Mouse (Mus musculus): ENCODE data around the gene Ift22.
"Not testable (repeated sequence)": the region's sequence is repeated elsewhere in the genome, so short reads cannot be mapped to it uniquely, and the experiment has no call there.

Ift22 gene

DNA sequence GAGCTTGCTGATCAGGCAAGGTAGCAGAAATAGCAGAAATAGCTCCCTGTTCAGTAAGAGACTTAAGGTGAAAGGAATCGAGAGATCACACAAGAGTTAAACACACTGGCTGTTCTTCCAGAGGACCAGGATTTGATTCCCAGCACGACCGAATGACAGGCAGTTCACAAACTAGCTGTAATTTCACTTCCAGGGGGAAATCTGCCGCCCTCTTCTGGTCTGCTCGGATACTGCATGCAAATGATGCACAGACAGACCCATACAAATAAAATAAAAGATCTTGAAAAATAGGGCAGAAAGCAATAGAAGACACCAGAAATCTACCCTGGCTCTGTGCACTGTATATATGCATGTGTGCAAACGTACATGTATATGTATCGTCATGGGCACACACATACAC, 2.3 kb upstream of the Ift22 start:
- DNase-seq (ENCODE audit: low read depth, low spot score), result no peak

DNA sequence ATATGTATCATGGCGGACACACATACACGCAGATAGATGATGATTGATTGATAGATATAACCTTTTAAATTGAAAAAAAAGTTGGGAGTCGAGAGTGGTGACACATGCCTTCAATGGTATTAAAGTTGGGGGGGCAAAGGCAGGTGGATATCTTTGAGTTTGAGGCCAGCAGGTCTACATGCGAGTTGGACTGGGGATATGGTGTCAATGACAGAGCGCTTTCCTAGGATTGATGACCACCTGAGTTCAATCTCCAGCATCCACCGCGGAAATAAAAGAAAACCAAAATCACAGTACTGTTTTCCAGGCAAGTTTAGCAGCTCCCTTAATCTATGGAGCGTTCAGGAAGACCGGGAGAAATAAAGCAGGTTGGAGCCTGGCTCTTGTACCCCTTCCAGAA, 363 bp upstream of the Ift22 start:
- no peak for DNase-seq (ENCODE audit: low read depth, low spot score)

DNA sequence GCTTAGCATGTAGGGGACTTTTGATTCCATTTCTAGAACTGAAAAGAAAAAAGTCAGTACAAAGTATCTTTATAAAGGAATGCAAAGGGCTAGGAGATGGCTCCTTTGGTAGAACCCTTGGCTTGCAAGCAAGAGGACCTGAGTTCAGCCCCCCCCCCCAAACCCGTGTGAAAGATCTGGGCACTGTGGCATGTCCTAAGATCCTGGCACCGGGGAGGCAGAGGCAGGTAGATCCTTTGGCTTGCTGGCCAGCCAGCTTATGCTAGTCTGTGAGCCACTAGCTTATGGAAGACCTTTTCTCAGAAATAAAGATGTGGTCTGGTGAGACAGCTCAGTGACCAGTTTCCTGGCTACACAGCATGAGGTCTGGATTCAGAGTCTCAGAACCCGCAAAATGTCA, 6.2 kb downstream of the Ift22 start:
- DNase-seq (ENCODE audit: low read depth, low spot score), result no peak

DNA sequence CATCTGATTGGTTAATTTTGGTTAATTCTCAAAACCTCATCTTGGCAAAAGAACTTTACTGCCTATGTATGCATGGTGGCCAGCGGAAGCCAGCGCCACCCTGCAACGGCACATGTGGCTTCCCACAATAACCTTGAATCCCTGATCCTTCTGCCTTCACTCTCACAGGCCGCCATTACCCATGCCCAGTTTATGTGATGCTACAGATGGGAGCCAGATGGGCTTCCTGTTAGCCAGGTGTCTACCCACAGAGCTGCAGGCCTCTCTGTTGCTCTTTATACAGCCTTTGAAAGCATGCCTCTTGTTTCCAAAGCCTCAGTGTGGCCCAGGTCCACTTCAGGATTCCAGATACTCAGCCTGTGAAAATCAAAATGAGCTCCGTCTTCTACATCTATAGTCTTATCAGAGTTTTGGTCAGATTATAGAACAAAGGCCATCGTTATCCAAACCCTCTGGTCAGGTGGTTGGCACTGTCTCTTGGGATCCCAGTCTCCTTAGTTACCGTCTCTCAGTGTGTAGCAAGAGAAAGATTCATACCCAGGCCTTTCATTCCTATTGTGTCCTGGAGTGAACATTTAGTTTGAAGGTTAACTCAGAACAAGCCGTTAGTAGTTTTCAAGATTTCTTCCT, 9.8 kb downstream of the Ift22 start:
- no peak for DNase-seq (ENCODE audit: low read depth, low spot score)

DNA sequence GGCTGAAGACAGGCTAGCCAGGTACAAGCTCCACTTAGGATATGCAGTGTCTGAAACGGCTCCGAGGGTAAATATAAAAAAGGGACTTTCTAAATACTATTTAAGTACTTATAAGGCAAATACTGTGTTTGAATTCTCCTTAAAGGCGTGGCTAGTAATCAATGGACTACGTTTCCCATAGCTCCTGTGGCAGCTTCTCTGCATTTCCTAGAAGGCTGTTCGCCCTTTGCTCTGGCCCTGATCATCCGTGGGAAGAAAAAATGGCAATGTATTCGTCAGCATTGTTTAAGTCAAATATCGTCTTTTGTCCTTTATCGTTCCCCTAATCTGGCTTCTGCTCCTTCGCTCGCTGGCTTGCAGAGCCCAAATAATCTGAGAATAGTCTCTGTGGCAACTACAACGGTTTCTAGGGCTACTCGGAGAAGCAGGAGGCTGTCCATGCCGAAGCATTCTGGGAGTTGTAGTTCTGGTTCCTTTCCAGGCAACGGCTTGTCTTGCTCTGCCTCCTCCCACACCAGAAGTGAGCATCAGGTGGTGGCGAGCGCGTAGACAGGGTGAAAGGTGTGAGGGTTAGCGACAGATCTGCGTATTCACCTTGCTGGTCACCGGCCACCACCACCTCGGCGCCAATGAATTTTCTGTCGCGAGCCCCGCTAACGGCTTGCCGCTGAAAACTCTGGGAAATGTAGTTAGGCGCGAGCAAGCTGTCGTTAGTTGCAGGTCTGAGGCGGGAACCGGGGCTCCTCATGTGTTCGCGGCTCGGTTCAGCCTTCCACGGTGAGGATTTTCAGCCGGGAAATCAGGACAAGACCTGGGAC, 10.9 kb downstream of the Ift22 start:
- peak; percentile 84 for DNase-seq (ENCODE audit: low read depth, low spot score)

DNA sequence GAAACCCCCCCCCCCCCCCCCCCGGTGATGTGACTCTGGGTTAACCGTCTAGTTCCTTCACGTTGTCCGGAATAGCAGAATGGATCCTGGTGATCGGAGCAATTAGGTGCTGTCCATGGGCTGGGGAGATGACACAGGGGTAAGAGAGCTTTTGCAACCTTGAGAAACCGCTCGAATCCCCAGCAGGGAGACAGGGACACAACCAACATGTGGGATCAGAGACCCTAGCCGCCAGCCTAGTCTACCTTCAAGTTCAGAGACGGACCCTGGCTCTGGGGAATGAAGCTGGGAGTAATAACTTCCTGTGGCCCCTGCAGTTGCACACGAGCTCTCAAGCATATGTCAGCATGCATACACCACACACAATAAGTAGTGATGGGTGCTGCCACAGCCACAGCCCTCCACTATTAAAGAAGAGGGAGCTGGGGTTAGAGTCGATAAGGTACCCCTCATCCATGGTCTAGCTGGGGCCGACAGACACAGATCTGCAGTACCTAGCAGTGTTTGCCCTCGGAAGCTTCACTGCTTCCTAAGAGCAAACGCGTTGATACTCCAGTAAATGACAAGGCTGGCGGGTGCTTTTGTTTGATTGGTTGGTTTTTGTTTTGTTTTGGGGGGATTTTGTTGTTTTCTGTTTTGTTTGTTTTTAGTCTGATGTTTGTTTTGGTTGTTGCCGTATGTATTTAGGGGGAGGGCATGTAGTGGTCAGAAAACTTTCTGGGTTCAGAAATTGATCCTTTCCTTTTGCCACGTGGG, 11.8 kb downstream of the Ift22 start:
- no peak for DNase-seq (ENCODE audit: low read depth, low spot score)

DNA sequence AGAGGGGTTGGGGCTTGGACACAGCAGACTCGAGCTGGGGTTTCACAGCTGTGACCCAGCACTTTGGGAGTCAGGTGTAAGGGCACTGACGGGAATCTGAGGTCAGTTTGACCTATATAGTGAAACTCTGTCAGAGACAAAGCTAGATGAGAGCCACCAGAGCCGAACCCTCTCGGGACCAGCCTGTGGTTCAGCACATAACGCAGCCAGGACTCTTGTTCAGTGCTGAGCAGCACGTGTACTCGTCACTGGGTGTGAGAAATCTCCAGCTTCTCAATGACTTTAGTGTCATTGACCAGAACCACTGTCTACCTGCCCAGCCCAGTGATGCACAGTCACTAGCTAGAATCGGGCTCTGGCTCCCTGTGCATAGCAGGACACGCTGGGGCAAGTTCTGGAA, 14.9 kb downstream of the Ift22 start:
- DNase-seq (ENCODE audit: low read depth, low spot score), result no peak

DNA sequence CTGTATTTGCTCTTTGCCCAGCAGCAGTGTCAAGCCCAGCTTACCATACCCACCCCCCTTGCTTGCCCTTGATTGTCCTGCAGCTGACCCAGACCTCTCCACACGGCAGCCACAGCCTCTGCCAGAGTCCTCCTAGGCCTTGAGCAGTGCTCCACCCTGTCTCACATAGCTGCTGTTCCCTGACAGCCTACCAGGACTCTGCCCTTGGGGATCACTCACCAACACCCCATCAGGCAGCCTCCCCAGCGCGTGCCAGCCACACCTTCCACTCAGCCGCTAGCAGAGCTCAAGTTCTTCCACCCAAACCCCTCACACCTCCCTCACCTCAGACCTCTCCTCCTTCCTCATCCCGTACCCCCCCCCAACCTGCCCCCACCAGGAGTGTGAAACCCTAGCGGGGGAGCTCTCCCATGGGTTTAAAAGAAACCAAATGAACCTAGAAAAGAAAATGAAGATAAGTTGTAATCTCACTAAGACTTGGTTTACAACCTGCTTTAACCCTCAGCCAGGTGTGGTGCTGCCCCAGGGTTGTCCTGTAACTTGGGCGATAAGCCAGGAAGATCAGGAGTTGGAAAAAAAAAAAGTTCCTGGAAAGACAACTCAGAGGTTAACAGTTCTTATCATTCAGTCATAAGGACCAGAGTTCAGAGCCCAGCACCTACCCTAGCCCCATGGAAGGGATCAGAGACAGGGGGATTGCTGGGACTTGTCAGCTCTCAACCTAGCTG, 16.0 kb downstream of the Ift22 start:
- no peak for DNase-seq (ENCODE audit: low read depth, low spot score)

DNA sequence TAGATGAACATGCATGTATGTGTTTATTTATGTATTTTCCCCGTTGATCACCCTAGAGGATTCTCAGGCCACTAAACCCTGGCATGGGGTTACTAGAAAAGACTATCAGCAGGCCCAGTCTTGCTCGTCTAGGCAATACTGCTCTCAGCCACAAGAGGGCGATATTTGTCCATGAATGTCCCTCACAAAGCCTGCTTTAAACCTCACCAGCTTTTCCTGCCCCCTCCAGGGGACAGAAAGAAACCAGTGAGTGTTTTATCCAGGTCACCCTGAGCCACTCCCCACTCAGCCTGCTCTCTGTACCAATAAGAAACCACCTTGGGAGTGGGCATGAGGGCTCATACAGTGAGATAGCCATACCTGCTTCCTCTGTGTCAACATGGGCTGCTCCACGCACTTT, 21.1 kb downstream of the Ift22 start:
- DNase-seq (ENCODE audit: low read depth, low spot score), result peak; percentile 91

DNA sequence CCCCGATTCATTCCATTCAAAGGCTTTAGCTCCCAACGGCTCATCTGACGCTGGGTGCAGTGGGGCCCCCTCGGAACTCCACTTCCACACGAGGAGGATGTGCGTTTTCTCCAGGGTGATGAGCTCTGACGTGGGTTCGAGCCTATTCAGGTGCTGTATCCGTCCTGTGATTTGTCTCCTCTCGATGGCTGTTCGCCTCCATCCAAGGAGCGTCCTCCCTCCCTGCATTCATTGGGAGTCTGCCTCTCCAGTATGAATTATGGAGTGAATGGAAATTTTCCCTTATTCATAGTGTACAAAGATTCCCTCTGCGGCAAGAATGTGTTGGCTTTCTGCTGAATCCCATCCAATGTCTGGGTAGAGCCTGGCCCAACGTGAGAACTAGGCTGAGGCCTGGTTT, 23.9 kb downstream of the Ift22 start:
- DNase-seq (ENCODE audit: low read depth, low spot score), result no peak

DNA sequence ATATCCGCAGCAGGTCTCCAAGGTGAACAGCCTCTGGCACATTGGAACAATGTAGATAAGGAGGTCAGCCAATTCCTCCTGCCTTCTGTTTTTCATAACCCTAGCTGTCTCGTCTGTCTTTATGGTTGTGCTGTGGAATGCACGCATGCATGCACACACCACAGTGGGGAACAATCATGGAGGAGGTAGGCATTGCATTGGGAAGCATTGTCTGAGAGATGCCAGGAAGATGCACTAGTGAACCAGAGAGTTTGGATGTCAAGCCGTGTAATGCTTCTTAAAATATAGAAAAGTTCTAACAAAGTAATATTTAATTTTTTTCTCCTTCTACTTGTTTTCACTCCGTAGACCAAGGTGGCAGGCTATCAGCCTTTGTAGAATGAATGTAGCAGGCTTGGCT, 25.0 kb downstream of the Ift22 start:
- peak; percentile 43 for DNase-seq (ENCODE audit: low read depth, low spot score)

DNA sequence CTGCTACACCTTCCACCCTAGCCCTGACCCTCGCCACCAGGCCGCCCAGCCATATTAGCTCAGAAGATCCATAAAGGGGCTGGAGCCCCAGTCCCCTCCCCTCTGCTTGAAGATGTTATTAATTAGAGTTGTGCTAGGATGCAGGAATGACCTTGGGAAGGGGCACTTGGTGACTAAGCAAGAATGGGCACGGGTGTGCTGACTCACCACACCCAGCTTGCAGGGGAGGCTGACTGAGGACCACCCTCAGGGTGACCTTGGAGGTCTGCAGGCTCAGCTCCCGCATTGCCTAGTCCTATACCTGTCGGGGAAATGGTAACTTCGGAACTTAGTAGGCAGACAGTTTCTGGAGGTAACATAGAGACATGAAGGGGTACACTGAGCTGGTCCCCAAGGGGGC, 26.0 kb downstream of the Ift22 start:
- DNase-seq (ENCODE audit: low read depth, low spot score), result no peak

DNA sequence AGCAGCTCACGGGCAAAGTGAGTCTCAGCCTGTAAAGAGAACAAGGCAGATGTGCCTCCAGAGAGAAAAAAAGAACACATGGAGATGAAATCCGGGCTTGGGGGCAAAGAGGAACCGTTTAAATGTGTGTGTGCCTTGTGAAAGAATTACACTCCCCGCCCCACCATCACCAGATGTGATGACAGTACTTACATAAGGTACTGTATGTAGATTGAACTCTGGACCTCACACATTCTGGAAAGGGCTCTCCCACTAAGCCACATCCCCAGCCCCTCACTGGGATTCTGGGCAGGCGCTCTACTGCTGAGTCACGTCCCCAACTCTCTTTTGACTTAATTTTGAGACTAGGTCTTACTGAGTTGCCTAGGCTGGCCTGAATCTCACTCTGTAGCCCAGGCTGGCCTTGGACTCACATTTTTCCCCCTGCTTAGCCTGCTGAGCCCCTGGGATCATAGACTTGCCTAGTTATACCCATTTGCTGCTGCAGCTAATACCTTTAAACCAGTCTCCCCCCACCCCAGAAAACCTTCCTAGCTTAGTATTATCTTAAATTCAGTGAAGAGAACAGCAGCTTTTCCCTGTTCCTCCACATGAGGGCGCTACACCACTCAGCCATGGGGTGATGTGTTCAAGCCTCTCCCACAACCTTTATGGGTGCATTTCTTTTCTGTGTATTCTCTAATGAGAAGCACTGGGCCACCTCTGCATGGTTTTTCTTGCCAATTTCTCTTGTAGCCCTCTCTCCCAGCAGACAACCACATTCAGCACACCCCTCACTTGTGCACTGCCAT, 28.1 kb downstream of the Ift22 start:
- no peak for DNase-seq (ENCODE audit: low read depth, low spot score)

DNA sequence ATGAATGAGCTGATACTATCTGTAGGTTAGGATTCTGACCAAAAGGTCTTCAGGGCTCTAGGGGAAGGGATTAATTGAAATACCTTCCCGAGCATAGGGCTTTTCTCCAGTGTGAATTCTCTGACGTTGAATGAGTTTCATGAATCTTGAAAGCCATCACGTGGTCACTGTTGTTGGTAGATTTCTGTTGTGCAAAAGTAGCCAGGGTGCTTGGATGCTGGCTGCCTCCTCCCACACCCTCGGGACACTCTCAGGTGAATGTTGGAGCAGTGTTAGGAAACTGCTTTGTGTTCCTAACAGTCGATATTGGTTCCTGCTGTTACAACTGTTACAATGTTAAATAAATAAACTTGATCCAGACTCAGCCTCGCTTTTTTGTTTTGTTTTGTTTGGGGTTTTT, 28.8 kb downstream of the Ift22 start:
- no peak for DNase-seq (ENCODE audit: low read depth, low spot score)

DNA sequence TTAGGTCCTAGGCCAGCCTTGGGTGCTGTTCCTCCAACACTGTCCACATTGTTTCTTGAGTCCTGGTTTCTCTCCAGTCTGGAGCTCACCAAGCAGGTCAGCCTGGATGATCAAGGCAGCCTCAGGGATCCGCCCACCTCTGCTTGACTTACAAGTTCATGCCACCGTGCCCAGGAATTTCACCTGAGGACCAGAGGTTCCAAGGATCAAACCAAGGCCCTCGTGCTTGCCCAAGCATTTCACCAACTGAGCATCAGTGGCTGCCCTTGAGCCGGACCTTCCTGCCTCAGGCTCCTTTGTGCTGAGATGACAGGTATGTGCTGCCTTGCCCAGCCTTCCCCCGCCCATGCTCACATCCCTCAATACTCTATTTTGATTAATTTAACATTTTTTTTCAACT, 29.7 kb downstream of the Ift22 start:
- DNase-seq (ENCODE audit: low read depth, low spot score), result no peak

DNA sequence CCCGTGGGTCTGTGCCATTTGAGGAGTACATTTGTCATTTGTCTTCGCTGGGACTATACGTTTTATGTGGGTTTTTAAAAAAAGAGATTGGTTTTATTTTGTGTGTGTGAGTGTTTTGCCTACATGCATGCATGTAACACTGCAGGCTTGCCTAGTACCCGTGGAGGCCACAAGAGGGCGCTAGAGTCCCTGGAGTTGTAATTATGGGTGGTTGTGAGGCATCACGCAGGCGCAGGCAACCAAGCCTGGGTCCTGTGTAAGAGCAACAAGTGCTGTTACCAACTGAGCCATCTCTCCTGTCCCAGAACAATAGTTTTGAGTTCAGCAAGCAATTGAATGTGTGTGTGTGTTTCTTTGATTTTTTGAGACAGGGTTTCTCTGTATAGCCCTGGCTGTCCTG, 31.3 kb downstream of the Ift22 start:
- no peak for DNase-seq (ENCODE audit: low read depth, low spot score)

DNA sequence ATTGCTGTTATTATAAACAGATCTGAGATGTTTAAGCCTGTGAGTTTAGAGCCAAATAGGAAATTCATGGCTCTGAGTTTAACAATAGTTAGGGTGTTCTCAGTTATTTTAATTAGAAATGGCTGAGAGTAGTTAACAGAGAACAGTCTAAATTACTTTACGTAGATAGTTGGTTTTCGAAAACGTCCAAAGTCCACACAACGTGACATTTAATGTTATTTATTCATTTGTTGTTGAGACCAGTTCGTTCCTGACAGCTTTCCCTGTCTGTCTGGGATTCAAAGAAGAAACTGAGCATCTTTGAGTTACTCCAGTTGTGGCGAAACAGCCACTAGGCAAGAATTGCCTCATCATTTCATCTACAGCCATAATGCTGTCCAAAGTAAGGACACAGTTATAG, 32.1 kb downstream of the Ift22 start:
- DNase-seq (ENCODE audit: low read depth, low spot score), result not testable (repeated sequence)

DNA sequence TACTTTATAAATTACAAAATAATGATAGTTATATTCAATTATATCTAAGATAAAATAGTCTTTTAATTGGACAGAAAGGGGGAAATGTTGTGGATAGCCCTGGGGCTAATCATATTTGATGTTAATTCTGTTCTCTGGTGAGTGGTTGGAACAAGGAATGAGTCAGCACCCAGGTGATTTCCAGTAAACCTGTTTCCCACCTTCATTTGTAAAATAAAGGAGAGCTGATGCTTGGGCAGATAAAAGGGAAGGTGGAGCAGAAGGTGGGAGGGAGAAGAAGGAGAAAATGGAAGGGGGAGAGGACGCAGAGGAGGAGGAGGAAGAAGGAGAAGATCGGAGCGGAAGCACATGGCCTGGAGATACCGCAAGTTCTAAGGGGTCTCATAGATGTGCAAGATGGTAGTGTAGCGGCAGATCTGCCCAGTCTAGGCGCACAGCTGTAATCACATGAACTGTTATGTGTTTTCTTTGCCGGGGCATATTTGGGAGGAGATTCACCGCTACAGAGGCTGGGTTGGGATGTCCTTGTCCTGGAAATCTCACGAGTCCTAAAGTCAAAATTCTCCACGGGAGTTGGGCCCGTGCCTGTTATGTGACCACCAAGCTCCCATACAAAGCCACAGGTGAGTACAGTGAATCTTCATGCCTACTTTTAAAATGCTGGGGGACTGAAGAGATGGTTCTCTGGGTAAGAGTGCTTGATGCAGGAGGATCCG, 33.1 kb downstream of the Ift22 start:
- no peak for DNase-seq (ENCODE audit: low read depth, low spot score)

DNA sequence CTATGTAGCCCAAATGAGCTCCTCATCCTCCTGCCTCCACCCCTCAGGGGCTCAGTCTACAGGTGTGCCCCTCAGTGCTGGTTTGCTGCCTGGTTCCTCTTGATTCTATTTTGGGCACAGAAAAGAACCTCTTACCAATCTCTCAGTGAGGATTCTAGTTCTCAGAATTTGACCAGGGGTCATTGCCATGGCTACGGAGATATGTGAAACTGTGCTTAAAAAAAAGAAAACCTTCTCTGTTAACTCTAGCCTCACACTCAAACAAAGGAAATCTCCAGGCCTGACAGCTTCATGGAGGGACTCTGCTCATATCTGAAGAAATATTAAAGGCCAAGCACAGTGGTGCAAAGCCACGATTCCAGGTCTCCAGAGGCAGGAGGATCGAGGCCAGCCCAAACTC, 34.8 kb downstream of the Ift22 start:
- no peak for DNase-seq (ENCODE audit: low read depth, low spot score)

DNA sequence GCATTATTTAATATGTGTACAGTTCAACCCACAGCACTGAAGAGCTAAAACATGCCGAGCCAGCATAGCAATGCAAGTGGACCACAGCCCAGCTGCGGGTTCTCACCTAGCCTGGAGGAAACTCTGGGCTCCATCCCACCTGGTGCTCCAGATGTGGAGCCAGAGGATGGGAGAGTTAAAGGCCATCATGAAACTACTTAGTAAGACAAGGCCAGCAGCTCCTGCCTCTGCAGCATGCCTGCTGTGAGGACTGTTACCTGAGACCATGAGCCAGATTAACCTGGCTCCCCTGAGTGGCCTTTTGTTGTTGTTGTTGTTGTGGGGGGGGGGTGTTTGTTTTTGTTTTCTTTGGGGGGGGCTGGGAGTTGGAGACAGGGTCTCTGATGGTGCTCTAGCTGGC, 35.4 kb downstream of the Ift22 start:
- no peak for DNase-seq (ENCODE audit: low read depth, low spot score)

DNA sequence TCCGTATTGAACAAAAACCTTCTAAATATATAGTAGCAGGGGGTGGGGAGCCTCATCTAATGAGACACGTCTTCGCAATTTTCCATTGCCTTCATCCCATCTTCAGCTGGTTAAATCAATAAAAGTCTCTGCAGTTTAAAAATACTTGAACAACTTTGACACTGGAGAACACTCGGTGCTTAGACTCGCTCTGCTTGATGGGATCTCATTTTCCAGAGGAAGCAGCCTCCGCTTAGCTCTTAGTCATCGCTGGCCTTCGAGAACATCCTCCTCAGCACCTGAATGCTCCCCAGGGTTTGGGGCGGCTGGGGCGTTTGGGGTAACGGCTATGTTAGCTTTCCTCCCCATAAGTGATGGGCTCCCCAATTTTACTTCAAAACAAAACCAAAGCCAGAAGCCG, 37.1 kb downstream of the Ift22 start:
- DNase-seq (ENCODE audit: low read depth, low spot score), result no peak
